Mouse (Mus musculus): Measurements from ENCODE around the gene Klf1.

GRCm38 (mm10) chr8:84908421-84909161 is 6.9 kb downstream of the Klf1 start, which contains the start of gene Dnase2a:
- TF ChIP-seq POLR2A (IDR thresholded peaks at IDR 0.05; ENCODE audit: low read depth, low read length) (no peak), CTCF (conservative IDR thresholded peaks at IDR 0.05; ENCODE audit: insufficient read depth, insufficient read length, low read depth, low read length) (no peak)

Measured in kidney, adult 2 months (tissue).